Mouse (Mus musculus) regulatory T cell (primary cell): ENCODE measurements around the gene Syn3.

Source experiments
- in situ Hi-C: fragments of 300-600 bp; cut with MboI, MseI; formaldehyde crosslinking; loops from one replicate; pipeline ENCODE4 v1.15.1; 2025; ENCODE audit warnings: high pct_unique_total_duplicates

Gene Syn3

GRCm38 (mm10) chr10:86114431-86114848, 384.3 kb downstream of the Syn3 start:
- in situ Hi-C loops = no loop called here

DNA sequence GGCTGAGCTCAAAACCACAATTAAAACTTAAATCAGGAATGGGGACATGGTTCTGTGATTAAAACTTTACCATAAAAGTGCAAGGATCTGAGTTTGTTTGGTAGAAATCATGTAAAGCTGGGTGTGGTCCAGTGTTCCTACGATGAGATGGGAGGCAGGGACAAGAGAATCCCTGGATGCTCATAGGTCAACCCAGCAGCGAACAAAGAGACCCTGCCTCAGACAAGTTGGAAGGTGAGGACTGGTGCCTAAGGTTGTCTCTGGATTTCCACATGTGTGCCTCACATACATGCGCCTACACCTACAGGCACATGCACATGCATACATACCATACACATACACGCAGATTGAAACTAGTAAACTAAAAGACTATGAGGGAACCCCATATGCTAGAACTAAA, 389.9 kb downstream of the Syn3 start:
- in situ Hi-C loops = no loop called here

GRCm38 (mm10) chr10:86107681-86108080, 391.0 kb downstream of the Syn3 start:
- in situ Hi-C loops = no loop called here

DNA sequence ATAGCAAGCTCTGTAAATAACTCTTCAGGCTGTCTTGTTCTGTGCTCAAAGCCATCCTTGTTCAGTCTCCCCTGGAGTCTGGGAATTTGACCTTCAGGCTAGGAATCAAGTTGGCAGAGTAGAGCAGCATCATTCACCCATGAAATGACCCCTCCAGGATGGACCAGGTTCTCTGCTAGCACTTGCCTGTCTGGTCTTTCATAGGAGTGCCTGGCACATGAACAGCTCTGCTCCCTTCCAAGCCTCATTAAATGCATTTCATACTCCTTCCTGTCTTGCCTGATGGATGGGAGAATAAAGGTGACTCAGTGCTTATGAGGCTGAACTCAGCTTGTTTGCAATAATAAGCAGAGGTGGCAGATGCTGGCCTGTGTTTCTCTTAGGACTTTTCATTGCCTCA, 394.7 kb downstream of the Syn3 start:
- in situ Hi-C loops = no loop called here

DNA sequence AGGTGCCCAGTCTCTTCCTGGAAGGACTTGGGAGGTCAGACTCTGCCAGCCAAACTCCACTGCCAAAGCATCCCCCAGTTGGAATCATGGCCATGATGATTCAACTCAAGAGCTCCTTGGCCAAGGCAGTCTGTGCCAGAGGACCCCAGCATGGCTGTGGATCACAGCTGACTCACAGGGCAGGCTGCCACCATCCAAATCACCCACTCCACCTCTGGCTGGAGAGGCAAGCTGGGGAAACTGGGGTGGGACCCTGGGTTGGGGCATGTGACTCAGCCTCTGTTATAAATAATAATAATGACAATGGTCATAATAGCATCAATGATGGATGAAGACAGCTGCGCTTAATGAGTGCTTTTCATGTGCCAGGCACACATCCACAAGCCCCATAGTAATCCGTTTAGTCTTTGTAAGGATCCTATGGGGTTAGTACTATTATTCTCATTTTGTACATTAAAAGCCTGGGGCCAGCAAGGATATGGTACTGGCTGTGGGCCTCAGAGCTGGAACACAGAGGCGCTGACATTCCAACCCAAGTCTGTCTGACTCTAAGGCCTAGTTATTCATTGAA, 398.3 kb downstream of the Syn3 start:
- in situ Hi-C loops = no loop called here

GRCm38 (mm10) chr10:86098363-86098762, 400.3 kb downstream of the Syn3 start:
- in situ Hi-C loops = no loop called here

GRCm38 (mm10) chr10:86093109-86094035, 405.3 kb downstream of the Syn3 start:
- in situ Hi-C loops = no loop called here

DNA sequence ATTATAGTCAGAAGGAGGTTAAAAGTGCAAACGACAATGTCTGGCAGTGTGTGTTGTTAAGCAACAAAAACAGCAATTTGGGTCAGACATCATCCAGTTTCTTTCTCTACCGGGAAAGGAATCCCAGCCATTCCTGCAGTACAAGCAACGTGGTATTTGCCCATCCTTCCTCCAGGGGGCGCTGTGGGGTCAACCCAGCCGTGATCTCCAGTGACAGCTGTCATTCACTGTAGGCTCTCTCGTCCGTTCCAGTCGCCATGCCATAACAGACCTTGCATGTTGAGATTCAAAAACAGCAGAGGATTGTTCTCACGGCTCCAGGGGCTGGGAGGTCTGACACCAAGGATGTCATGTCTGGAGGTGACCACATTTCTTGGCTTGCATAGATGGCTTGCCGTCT, 406.8 kb downstream of the Syn3 start:
- in situ Hi-C loops = no loop called here

GRCm38 (mm10) chr10:86079921-86080320, 418.8 kb downstream of the Syn3 start:
- in situ Hi-C loops = no loop called here

- in situ Hi-C loops = no loop called here
Observed at GRCm38 (mm10) chr10:86078761-86079160, 419.9 kb downstream of the Syn3 start.

DNA sequence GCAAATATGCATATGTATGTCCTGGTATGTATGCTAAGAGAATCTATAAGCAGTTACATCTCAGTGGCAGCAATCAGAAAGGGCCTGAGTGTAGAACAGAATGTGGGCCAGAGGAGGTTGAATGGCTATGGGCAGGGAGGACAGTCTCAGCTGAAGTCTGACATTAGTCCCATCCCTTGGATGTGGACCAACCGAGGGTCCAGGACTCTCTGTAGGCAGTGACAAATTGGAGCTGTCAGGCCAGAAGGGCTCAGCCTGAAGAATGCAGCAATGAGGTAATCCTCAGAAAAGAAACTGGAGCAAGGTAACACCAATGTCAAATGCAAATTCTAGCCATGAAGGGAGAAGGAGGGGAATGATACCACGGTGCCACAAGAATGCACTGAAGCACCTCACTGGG, 421.4 kb downstream of the Syn3 start:
- in situ Hi-C loops = no loop called here

- in situ Hi-C loops = loop anchor here (5.0 kb wide), 1 partner anchor 377 kb away; no protein-coding TSS in a partner anchor
Observed at GRCm38 (mm10) chr10:86074971-86075711, 423.6 kb downstream of the Syn3 start.

- in situ Hi-C loops = loop anchor here (5.0 kb wide), 1 partner anchor 378 kb away; no protein-coding TSS in a partner anchor
Observed at GRCm38 (mm10) chr10:86074134-86074533, 424.6 kb downstream of the Syn3 start.

GRCm38 (mm10) chr10:86070751-86071150, 427.9 kb downstream of the Syn3 start:
- in situ Hi-C loops = loop anchor here (5.0 kb wide), 1 partner anchor 382 kb away; no protein-coding TSS in a partner anchor

GRCm38 (mm10) chr10:86069341-86069740, 429.4 kb downstream of the Syn3 start:
- in situ Hi-C loops = loop anchor here (5.0 kb wide), 1 partner anchor 228 kb away; no protein-coding TSS in a partner anchor

- in situ Hi-C loops = loop anchor here (5.0 kb wide), 1 partner anchor 229 kb away; no protein-coding TSS in a partner anchor
Observed at GRCm38 (mm10) chr10:86067911-86068310, 430.8 kb downstream of the Syn3 start.

DNA sequence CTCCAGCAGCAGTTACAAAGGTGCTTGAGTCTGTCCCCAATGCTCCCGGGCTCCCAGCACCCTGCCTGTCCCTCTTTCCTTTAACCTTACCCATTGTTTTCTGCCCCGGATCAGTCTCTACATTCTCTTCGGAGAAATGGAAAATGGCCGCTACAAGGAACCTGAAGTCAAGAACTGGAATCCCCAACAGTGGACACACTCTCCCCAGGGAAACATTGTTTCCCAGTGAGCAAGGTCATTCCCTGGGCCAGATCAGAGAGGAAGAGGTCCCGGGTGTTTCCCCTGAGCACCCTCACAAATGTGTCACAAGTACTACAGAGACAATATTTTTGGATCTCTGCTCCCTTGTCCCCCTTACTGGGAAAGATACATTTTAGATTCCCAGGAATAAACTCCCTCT, 432.0 kb downstream of the Syn3 start:
- in situ Hi-C loops = loop anchor here (5.0 kb wide), 1 partner anchor 231 kb away; no protein-coding TSS in a partner anchor

- in situ Hi-C loops = loop anchor here (5.0 kb wide), 1 partner anchor 232 kb away; no protein-coding TSS in a partner anchor
Observed at GRCm38 (mm10) chr10:86065661-86066060, 433.0 kb downstream of the Syn3 start.

DNA sequence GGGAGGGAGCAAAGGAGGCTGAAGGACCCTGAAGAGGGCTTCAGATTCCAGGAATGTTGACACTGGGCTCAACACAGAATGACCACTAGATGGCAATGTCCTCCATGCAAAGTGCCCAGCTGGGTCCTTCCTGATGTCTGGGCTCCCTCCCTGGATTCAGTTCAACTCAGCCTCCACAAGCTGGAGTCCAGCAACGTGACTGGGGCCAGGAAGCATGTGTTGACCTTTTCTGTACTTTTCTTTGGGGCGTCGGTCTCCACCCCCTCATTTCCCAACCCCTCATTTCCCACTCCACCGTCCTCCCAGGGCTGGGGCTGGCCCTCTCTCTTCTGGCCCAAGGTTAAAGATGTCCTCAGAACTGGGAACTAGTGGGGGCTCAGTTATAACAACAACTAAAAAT, 433.8 kb downstream of the Syn3 start:
- in situ Hi-C loops = loop anchor here (5.0 kb wide), 1 partner anchor 232 kb away; no protein-coding TSS in a partner anchor

- in situ Hi-C loops = no loop called here
Observed at GRCm38 (mm10) chr10:86063018-86063384, 435.7 kb downstream of the Syn3 start.

GRCm38 (mm10) chr10:86062261-86063017, 436.3 kb downstream of the Syn3 start:
- in situ Hi-C loops = no loop called here
